Mouse (Mus musculus): ENCODE measurements at regions not wholly inside any gene's neighbourhood (a gene's known extent, or its start where the extent isn't known, plus 50 kb on each side); places are given as distances from the start of the nearest gene placed in this dataset.

- TF ChIP-seq POLR2A (IDR thresholded peaks at IDR 0.05; ENCODE audit: borderline replicate concordance, extremely low read depth, insufficient read depth, insufficient read length, poor library complexity, severe bottlenecking) (no peak), CTCF (IDR thresholded peaks at IDR 0.05; ENCODE audit: borderline replicate concordance, extremely low read depth, insufficient read depth, insufficient read length) (no peak)
Observed at GRCm38 (mm10) chr4:56209499-56209898, 530.4 kb upstream of the Gm26657 start.

All from brain, embryonic 14.5 days (tissue).